In genomic region chr19:34803396-34803795, GRCm38 (mm10) we compare ENCODE assay signal across 32 mouse cellular contexts.
"Had no signal": no experiment of that assay in that cellular context is flagged by ENCODE, and none has a peak within 500 bp of the region (broad histone marks: within the 10 kb centered on the region; RNA-seq: fewer than 3 reads in every experiment).

No protein-coding gene starts in this region.

- H3K4me1 ChIP-seq: heart, embryonic 10.5 days; heart, embryonic 12.5 days; heart, embryonic 13.5 days; heart, embryonic 15.5 days; hindbrain, embryonic 10.5 days; hindbrain, embryonic 12.5 days; hindbrain, embryonic 13.5 days; hindbrain, embryonic 15.5 days; intestine, embryonic 15.5 days; kidney, embryonic 15.5 days had no signal

- H3K4me2 ChIP-seq: heart, embryonic 11.5 days; heart, embryonic 12.5 days; heart, embryonic 13.5 days; heart, embryonic 15.5 days; hindbrain, embryonic 12.5 days; hindbrain, embryonic 13.5 days; hindbrain, embryonic 14.5 days; hindbrain, embryonic 15.5 days; intestine, embryonic 15.5 days; kidney, embryonic 15.5 days had no signal

- ATAC-seq: hindbrain, embryonic 16.5 days; hindbrain, postnatal 0 days; inflammation-experienced regulatory T-cells, adult 6 months; intestine, embryonic 15.5 days; intestine, embryonic 16.5 days; intestine, postnatal 0 days had no signal

- DNase-seq: heart, adult 2 months; heart, postnatal 10 days; heart, postnatal 14 days; heart, postnatal 36 days; heart, postnatal 4 days; kidney, adult 11 months; kidney, adult 18-20 months; kidney, adult 8-10 months; kidney, postnatal 25 days; kidney, postnatal 4 days; layer of hippocampus, adult 9-11 months; layer of hippocampus, postnatal 36 days had no signal

- H3K4me3 ChIP-seq: heart, adult 2 months; heart, embryonic 10.5 days; heart, embryonic 12.5 days; heart, embryonic 13.5 days; heart, embryonic 15.5 days; hindbrain, embryonic 10.5 days; hindbrain, embryonic 12.5 days; hindbrain, embryonic 13.5 days; hindbrain, embryonic 15.5 days; intestine, embryonic 15.5 days; kidney, embryonic 15.5 days; layer of hippocampus, adult 2 months; left cerebral cortex, adult 2 months had no signal

- H3K27me3 ChIP-seq: heart, embryonic 12.5 days; heart, embryonic 13.5 days; heart, embryonic 15.5 days; hindbrain, embryonic 12.5 days; hindbrain, embryonic 13.5 days; hindbrain, embryonic 15.5 days; intestine, embryonic 15.5 days; kidney, embryonic 15.5 days had no signal

- H3K9me3 ChIP-seq: heart, embryonic 10.5 days; heart, embryonic 12.5 days; heart, embryonic 13.5 days; heart, embryonic 15.5 days; hindbrain, embryonic 10.5 days; hindbrain, embryonic 12.5 days; hindbrain, embryonic 13.5 days; hindbrain, embryonic 15.5 days; intestine, embryonic 15.5 days; kidney, embryonic 15.5 days had no signal

- H3K36me3 ChIP-seq: heart, embryonic 10.5 days; heart, embryonic 12.5 days; heart, embryonic 15.5 days; hindbrain, embryonic 10.5 days; hindbrain, embryonic 12.5 days; hindbrain, embryonic 13.5 days; hindbrain, embryonic 15.5 days; intestine, embryonic 15.5 days; kidney, embryonic 15.5 days had no signal

- H3K27ac ChIP-seq: heart, adult 2 months; heart, embryonic 10.5 days; heart, embryonic 13.5 days; heart, embryonic 15.5 days; hindbrain, embryonic 10.5 days; hindbrain, embryonic 12.5 days; hindbrain, embryonic 13.5 days; hindbrain, embryonic 14.5 days; hindbrain, embryonic 15.5 days; hindbrain, postnatal 0 days; intestine, embryonic 15.5 days; kidney, embryonic 15.5 days; kidney, postnatal 0 days; layer of hippocampus, adult 2 months; left cerebral cortex, adult 2 months had no signal

- H3K9ac ChIP-seq: heart, embryonic 12.5 days; heart, embryonic 13.5 days; heart, embryonic 15.5 days; hindbrain, embryonic 12.5 days; hindbrain, embryonic 13.5 days; hindbrain, embryonic 14.5 days; hindbrain, embryonic 15.5 days; intestine, embryonic 15.5 days; kidney, embryonic 15.5 days had no signal
